Mouse (Mus musculus): ENCODE data around the gene Ubxn10.

Ubxn10 gene

DNA sequence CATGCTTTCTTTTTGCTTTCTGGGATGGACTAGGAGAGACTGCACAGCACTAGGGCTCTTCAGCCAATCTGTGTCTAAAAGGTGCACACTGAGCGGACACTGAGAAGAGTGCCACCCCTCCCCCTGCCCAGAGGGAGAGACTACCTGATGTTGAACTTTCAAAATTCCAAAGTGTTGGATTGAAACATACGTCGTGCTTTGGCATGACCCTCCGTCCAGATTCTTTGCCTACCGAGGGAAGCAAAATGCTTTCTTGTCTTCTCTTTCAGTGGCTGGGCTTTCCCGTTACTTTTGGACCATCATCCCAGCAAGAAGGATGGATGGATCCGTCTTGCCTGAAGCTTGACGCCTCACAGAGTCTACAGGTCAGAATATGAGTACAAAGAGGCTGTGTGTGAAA lies 35.9 kb downstream of the Ubxn10 start:
- no peak for DNase-seq (ENCODE audit: low spot score in 2 of 2)

DNA sequence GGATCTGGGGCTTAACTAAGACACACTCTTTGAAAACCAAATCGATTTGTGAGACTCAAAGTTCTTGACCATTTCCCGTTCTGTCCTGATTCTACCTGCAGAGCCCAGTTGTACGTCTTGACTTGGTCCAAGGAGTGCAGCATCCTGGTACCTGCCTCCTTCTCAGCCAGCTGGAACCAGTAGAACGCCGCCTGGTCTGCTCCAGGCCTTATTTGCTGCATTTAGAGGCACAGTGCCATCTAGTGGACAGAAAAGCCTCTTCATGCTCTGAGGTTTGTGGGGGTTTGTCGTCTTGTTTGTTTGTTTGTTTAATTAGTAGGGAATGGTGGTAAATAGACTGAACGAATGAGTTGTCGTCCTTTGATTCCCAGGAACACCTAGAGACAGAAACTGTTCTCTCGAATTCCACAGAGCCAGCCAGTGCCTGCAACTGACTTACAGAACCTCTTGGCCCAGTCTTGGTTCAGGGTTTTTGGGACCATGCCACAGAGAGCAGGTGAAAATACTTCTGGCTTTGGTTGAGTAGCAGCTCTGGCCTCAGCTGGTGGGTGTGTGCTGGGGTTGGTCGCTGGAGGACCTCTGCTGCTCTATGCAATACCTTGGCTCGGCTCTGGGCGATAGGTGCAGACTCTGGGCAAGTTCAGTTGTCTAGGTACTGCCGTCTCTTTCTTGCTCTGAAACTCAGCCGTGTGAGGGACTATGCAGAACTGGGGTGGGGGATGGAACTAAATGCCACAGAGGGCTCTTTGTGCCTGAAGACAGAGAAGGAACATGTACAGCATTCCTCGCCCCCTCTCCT lies 36.6 kb downstream of the Ubxn10 start:
- DNase-seq (ENCODE audit: low spot score in 2 of 2): no peak

DNA sequence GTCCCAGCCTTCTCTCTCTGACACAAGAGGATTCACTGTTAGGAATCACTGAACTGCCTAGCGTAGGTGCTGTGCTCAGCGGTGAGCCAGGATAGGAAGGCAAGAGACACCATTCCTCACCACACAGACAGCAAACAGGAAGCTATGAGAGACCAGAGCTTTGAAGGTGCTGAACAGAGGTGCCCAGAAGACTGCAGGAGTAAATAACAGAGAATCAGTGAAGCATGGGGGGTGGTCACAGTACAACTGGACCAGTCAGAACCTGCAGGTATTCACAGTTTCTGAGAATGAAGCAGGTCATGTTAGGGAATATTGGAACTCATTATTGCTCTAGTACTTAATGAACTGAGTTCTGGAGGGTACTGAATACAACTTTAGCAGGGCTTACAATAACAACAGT lies 38.7 kb downstream of the Ubxn10 start:
- no peak for DNase-seq (ENCODE audit: low spot score in 2 of 2)

DNA sequence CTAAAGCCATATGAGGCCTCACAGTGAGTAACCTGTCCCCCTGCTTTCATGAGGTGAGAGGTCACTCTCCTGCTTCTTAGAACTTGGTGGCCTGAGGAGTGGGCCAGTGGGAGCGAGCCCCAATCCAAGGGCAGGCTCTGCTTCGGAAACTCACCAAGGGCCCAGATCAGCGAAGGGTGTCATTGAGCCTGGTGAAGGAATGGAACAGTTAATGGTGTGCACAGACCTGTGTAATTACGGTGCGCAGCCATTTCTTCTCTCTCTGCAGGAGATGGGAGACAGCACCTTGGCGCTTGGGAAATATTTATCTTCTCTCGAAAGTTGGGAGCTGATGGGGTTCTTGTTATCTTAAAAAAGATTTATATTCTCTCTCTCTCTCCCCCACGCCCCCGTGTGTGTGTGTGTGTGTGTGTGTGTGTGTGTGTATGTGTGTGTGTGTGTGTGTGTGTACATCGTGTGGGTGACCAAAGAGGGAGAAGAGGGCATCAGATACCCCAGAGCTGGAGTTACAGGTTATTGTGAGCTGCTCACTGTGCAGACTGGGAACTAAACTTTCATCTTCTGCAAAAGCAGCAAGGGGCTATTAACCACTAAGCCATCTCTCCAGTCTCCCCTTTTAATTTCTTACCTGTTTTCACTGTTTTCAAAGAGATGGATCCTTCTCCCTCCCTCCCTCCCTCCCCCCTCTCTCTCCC lies 39.7 kb downstream of the Ubxn10 start:
- no peak for DNase-seq (ENCODE audit: low spot score in 2 of 2)

DNA sequence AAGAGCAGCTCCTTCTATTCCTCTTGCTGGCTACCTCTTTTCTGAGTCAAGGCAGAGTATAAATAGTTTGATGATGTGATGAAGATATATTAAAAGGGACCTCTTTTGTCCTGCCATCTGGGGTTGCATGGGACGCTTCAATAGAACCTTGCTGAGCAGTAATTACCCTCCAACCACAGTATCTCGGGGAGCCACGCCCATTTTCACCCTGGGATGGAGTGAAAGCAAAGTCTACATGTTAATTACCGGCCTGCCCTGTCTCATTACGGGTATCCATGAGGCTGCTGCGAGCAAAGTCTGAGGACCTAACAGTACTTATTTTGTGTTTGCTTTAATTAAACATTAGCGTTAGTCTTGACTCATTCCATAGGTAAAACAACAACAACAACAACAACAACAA lies 40.2 kb downstream of the Ubxn10 start:
- DNase-seq (ENCODE audit: low spot score in 2 of 2): no peak

DNA sequence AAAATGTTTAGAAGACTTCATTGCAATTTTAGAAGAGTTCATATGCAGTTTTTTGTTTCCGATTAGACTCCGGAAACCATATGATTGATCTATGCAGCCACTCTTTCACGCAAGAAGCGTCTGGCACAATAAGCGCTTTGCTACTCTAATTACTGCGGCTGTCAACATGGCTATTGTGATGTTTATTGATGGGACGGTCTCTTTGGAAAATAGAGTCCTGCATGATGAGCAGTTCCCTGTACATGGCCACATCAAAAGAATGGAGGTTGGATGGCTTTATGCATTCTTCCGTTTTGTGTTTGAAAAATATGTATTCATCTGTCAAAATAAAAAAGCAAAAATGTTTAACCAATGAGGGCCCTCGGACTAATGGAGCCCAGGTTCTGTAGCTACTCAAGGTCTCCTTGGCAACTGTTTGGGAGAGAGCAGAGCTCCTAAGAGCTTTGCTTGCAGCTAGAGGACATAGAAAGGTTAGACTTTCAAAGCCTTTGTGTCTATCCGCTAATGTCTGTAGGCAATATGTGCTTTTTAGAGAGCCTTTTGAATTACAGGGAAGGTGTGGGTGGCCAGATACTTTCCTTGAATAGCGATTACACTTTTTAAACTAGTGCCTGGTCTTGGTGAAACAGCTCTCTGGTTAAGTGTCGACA lies 43.8 kb downstream of the Ubxn10 start:
- DNase-seq (ENCODE audit: low spot score in 2 of 2): no peak

DNA sequence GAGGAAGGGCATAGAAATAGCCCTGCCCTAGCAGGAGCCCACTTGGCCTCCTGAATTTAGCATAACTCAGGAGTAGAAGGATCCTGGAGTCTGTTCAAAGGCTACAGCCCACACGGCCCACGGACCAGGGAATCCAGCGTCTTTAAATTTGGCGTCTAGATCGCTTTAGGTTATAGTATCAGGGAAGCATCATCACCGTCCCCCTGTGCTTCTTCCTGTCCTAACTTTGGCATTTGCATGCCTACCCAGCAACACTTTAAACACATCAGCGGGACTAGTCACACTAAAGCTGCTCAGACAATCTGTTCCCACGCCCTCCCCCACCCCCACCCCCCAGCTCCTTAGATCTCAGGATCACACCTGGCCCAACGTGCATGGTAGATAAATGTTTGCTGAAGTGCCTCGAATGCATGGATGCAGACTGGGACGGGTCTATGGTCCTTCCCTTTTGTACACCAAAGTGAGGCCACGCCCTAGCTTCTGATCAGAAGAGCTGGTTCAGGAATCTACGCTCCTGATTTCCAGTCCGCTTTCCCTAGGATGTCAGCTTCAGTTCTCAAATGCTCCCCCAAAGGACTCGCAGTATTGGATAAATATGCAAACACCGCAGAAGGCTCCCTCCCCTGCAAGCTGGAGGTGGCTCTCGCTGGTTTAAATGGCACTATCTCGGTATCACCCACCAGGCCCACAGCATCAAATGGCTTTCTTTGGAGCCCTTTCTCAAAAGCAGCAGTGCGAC lies 45.4 kb downstream of the Ubxn10 start:
- DNase-seq (ENCODE audit: low spot score in 2 of 2): no peak

DNA sequence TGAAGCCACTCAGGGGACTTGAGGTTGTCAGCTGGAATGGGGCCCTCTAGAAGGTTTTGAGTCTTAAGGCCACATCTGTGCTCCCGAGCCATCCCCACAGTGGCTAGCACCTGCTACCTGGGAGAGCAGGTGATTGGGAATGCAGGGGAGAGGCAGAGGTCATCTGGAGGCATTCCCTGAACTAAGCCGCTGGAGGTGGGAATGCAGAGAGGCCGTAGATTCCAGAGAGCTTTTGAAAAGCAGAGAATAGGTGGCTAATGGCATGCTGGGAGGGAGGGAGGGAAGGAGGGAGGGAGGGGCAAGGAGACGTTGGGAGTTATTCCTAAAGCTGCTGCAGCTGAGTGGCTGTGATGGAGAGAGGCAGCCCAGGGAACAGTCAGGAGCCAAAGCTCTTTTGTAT lies 46.4 kb downstream of the Ubxn10 start:
- DNase-seq (ENCODE audit: low spot score in 2 of 2): no peak

DNA sequence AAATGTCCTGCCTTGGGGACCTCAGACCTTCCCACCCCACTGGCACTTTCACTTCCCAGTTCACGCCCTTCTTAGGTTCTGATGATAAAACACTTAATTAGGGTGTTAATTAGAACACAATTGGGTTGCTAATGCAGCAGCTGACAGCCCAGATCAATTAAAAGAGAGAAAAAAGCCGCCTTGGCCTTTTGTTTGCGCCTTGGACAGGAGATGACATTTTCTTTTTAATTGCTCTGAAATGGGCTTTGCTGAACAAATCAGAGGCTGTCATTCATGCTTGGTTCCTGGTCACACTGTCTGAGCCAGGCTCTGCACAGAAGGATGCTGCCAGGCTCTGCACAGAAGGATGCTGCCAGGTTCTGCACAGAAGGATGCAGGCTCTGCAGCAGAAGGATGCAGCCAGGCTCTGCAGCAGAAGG lies 47.9 kb downstream of the Ubxn10 start:
- no peak for DNase-seq (ENCODE audit: low spot score in 2 of 2)

DNA sequence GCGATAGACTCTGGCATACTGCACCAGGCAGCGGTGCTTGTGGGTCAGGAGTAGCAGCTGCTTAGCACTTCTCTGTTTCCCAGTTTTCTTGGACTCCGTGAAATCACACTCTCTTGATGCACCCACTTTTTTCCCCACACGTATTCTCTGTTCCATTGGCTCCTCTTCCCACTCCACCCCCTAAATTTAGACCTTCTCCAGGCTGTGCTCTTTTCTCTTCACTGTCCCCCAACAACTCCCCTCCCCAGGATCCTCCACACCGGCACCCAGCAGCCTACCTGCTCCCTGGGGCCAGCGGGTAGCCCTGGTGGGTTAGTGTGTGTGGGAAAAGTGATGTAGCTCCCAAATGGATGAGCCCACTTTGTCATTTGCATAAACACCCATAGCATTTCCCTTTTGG lies 51.2 kb downstream of the Ubxn10 start:
- no peak for DNase-seq (ENCODE audit: low spot score in 2 of 2)

DNA sequence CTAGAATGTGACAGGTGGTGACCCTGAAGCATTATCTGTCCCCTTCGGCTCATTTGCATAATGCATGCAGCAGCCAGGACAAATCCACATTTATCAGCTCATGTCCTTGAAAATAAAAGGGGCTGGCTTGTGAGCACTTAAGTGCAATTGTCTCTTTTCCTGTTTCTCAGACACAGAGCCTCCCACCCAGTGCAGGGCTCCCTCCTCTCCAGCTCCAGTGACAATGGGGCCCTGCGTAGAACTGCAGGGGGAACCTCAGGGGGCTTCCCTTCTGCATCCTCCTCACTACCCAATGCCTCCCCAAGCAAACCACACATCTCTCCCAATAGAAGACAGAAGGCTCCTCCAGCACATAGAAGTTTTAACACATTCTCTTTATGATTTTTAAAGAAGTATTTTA lies 54.2 kb downstream of the Ubxn10 start:
- no peak for DNase-seq (ENCODE audit: low spot score in 2 of 2)

DNA sequence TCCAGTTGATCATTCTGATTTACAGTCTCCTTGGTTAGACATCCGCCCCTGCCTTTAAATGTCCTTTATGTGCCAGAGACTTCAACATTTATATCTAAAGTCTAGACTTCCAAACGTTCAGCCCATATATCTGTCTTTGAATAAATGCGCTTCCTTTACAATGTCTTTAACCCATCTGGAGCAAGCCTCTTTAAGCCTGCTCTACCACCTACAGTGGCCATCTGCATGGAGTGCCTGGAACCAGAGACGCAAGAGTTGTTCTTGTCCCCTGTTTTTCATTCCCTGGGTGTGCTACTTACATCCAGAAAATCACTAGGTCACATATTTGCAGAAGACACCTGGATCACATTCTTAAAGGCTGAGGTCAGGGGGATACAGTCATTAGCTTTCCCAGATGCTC lies 56.8 kb downstream of the Ubxn10 start:
- DNase-seq (ENCODE audit: low spot score in 2 of 2): no peak

DNA sequence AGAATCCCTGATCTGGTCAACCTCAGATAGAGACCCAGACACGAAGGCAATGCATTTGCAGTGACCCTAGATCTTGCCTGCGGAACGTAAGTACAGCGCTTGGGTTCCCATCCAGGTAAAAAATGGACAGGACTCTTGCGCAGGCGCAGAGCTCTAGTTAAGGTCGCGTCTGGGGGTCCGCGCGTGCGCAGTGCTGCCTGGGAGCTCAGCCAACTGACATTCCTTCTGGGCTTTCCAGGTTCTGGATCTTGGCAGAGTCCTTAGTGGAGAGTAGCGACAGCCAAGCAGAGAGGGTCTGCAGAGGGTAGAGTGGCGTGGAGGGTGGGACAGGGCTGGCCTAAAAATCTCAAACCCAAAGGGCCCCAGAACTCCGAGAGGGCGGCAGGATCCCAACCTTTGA lies 59.4 kb downstream of the Ubxn10 start:
- DNase-seq (ENCODE audit: low spot score in 2 of 2): no peak

DNA sequence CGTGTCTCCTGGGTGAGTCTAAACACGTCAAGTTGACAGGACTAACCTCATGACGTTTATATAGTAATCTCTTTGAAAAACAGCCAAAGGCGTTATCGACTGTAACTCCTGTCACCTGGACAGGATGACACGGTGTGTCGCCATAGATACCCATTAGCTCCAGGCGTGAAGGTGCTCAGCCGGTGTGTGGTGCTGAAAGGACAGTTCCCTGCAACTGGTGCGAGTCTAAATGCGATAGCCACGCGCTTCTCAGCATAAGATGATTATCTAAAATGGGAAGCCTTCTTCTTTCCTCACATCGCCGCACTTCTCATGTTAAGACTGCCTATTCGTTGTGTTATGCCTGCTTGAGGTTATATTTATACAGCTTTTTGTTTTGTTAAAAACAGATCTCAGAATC lies 60.5 kb downstream of the Ubxn10 start:
- no peak for DNase-seq (ENCODE audit: low spot score in 2 of 2)

DNA sequence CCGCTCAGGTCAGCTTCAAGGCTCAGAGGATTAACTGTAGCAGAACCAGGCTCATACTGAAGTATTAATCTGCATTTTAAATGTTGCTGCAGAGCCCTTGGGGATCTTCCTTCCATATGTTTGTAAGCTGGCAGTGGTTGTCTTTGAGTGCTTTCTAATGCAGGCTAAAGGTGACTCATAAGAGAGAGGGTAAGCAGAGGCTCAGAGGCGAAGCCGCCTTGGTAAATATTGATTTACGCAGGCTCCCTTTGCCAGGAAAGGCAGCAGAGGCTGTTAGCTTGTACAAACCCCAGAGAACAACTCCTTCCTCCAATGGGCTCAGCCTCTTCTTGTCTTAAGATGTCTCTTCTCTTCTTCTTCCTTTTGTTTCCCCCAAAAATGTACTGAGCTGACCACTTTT lies 64.8 kb downstream of the Ubxn10 start:
- no peak for DNase-seq (ENCODE audit: low spot score in 2 of 2)

DNA sequence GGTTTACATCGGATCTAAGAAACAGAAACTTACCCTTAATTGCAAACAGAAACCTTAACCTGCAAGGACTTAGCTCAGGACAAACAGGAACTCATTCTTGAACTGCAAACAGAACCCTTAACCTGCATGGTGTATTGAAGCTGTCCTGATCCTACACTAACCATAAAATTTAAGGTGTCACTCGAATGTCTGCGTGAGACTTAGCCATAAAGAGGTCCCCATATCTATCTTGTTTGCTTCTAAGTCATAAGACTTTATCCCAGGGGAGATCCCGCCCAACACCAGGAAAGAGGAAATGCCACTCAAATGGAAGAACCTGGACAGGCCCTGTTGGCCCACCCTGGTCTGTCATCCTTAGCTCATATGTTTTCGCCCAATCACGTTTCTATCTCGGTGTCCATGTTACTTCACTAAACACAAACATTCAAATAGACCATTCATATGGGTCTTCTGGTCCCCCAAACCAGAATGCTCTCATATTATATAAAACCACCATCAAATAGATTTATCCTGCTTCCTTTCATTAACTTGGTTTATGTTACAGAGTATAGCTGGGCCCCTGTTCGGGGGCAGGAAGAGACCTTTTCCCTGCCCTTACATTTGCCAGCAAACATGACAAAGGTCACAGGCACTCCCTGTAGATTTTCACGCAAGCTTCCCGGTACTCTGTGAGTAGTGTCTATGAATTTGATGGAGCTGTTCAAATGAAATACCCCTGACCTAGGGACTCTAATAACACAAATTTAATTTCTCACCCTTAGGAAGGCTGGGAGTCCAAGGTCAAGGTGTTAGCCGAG lies 66.7 kb downstream of the Ubxn10 start:
- no peak for DNase-seq (ENCODE audit: low spot score in 2 of 2)

DNA sequence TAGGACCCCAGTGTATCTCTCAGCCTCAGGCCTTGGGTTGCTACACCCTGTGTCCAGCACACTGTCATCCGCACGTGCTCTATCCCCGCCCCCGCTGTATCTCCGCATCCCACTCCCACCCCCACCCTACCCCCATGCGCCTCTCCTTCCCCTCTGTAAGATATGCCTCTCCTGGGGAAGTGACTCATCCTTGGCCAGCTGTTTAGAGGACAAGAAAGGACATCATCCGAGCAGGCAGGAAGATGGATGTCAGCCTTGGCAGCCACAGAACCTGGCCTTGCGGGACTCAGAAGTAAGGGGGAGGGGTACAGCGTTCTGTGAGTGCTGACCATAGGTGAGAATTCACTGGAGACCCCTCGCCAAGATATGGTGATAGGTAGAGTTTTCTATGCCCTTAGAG lies 70.4 kb downstream of the Ubxn10 start:
- DNase-seq (ENCODE audit: low spot score in 2 of 2): no peak

DNA sequence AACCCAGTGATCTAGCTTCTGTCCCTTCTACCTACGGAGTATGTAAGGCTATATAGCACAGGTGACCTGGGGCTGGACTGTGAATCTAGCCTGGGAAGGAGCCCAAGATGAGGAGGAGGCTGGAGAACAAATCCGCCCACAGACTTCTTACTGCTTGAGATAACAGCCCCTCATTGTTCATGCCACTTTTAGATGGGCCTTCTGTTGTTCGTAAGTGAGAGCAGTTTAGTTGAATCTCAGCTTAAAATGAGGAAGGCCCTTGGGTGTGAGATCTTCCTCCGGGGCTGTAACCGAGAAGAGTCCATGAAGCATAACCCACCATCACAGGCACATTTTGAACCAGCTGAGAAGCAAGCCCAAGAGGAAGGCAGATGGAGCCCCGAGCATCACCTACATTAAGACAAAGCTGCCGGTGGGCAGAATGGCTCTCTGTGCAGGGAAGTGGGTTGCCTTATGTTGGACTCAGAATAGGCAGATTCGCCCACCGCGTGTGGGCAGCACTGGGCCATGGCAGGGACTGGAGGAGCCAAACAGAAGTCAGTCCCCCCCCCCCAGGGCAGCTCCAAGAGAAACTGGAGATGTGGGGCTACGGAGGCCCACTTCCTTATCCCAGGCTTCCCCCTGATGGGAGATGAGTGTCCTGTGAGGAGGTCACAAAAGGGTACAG lies 76.9 kb downstream of the Ubxn10 start:
- no peak for DNase-seq (ENCODE audit: low spot score in 2 of 2)

Measured in urinary bladder, adult 18-20 months (tissue).